Mouse (Mus musculus) layer of hippocampus, postnatal 25 days (tissue): Measurements from ENCODE around the gene Ntf3. TPM values are rescaled to one million over a fixed set of nuclear protein-coding genes. Genes with fewer than 3 reads are reported as not detected.

Experiments
- DNase-seq, 2 experiments: peaks; one replicate each; pipeline ENCODE4 v3.0.0; 2022; ENCODE audit warnings: mixed read lengths in 2 of 2, low spot score in 1 of 2; ENCODE audit errors: extremely low spot score in 1 of 2
- total RNA-seq, 2 experiments: library from RNA; stranded (reverse); gene quantifications; 2 replicates each; pipeline ENCODE4 v1.2.3; 2021

Ntf3 gene
- total RNA-seq, 2 experiments from 2014 or later: 13.2 to 14.0 TPM

- no peak for DNase-seq
Observed at GRCm38 (mm10) chr6:126107398-126107797, 59.3 kb downstream of the Ntf3 start.

DNA sequence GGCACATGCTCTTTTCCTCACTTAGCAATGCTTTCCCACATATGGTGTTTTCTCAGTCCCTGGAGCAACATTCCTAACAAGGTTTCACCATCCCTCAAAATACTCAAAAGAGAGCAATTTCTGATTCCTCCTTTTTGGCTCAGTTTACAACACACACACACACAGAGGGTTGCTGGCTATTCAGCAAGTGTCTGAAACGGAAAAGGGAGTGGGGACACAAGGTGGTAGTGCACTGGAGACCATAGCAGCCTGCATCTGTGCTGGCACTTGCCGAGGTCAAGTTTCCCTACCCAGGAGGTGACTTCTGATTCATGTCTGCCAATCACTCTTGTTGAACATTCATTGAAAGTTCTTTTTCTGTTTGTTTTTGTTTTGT is 59.9 kb downstream of the Ntf3 start:
- no peak for DNase-seq

GRCm38 (mm10) chr6:126106051-126106797 is 60.5 kb downstream of the Ntf3 start:
- peak in 1 of 2 experiments; percentile 47 for DNase-seq

- DNase-seq: no peak
Observed at GRCm38 (mm10) chr6:126105083-126105740, 61.5 kb downstream of the Ntf3 start.

DNA sequence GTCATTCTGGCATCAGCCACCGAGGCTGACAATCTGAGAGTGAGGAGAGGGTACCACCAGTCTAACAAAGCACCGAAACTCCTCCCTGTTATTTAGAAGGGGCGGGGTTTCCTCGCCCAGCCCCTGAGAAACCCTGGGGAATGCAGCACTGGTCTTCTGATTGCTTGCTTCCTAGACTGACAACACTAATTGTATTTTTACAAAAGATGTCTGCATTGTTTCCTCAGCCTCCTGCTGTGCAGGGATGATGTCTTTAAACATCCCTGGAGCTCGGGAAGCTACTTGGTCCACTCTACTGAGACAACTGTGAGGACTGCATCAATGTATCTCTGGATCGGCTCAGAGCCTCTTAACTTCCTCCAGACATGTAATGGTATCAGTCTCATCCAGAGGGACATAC is 64.1 kb downstream of the Ntf3 start:
- no peak for DNase-seq

DNA sequence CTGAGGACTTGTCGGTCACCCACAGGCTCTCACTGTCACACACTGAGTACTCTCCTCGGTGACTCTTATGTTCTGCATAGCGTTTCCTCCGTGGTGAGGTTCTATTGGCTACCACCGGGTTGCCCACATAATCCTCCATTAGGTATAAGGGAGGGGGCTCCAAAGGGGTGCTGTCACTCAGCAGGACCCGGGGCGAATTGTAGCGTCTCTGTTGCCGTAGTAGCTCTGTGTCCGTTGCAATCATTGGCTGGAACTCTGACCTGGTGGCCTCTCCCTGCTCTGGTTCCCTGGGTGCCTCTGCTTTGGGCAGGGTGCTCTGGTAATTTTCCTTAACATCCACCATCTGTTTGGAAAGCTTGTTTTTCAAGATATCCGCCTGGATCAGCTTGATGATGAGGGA is 64.7 kb downstream of the Ntf3 start:
- DNase-seq: no peak

DNA sequence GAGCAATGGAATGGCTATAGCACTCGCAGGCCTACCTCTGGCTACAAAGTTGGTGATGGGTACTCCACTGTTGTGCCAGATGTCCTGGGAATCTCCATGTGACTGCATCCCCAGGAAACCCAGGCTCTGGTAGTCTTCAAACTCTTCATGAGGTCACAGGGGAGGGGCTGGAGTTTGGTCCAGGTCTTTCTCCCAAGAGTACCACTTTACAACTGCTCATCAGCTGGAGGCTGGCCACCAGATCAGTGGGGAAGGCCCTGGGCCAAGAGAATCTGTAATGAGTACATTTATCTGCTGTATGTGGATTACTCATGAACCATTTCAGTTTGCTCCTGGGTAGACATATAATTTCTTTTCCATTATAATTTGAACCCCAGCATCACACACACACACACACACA is 66.1 kb downstream of the Ntf3 start:
- no peak for DNase-seq

DNA sequence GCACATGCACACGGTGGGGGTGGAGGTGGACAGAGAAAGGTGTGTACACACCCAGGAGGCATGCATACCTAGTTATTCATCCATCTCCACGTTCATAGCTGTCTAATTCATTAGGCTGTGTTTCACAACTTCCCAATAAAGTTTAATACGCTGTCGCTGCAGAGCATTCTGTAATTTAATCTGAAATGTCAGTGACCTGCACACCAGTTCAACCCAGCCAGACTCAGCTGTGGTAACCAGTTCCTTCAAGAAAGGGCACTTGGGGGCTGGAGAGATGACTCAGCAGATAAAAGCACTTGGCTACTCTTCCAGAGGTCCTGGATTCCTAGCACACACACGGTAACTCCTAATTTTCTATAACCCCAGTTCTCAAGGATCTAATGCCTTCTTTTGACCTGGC is 69.2 kb downstream of the Ntf3 start:
- DNase-seq: no peak

DNA sequence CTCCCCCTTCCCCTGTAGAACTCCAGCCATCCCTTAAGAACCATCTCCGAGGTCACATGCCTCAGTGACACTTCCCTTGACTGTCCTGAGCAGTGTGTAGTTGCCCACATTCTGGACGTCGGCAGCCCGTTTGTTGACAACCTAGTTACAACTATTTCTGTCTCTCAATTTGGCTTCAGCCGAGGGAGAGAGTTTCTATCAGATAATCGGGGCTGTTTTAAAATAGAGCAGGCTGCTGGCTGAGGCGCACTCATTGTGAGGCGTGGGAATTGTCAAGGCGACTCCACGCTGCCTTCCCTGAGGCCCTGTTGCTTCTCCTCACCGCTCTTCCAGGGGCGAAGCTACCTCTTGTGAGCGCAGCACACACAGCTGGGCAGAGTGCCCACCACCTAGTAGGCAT is 70.6 kb downstream of the Ntf3 start:
- peak in 1 of 2 experiments; percentile 20 for DNase-seq

- DNase-seq: no peak
Observed at GRCm38 (mm10) chr6:126095041-126095440, 71.7 kb downstream of the Ntf3 start.

DNA sequence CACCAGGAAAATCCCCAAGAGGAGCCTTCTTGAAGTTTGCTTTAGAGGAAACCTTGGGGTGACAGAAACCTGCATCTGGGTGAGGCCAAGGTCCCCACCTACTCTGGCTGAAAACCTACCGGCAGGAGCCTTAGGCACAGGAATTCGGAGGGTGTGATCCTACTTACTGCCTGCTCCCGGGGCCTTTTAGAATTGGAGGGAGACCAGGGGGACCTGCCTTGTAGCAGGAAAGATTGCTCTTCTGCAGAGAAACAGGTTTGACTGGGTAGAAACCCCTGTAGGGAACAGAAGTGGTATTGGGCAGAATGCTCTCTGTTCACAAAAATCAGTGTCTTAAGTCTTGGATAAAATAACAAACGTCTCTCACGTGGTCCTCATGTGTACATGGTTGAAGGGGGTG is 74.7 kb downstream of the Ntf3 start:
- no peak for DNase-seq

GRCm38 (mm10) chr6:126090063-126090462 is 76.6 kb downstream of the Ntf3 start:
- no peak for DNase-seq

- DNase-seq: no peak
Observed at GRCm38 (mm10) chr6:126088489-126089265, 78.0 kb downstream of the Ntf3 start.

DNA sequence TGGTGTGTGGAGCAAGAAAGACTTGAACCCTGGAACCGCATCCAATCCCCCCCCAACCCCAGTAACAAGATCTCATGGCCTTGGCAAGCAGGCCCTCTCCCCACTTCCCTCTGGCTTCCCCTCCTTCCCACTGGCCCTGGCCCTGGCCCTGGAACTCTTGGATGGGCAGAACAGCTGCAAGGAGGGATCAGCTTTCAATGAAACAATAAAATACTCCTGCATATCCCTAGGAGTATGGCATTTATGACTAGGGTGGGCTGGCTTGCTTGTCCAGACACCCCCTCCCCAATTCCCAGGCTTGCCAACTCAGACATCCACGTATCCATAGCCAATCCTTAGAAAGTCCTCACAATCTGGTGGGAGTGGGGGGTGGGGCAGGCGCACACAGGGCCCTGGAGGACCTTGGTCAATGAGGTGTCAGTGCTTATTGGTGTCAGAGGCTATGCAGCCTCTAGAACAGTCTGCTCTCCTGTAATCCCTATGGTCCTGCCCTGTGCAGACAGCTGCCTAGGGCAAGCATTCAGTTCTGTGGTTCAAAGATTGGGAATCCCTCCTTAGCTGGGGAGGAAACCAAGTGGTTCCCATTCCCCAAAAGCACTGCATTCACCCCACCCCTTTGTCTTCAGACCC is 80.3 kb downstream of the Ntf3 start:
- DNase-seq: no peak

- DNase-seq: no peak
Observed at GRCm38 (mm10) chr6:126080531-126080930, 86.2 kb downstream of the Ntf3 start.

DNA sequence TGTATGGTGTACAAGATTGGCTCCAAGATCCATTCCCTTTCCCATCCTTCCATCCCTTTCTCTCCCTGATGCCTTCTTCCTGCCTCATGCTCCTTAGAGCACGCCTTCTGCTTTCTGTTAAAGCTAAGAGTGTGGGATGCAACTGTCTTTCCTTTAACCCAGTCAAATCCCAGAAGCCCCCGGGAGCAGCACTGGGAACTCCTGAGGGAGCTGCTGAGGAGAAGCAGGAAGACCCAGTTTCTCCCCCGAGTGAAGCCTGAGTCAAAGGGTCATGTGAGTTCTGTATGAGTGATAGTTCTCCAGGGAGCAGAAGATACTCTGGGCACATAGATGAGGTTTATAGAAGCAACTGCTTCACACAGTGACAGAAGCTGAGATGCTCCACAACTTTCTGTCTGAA is 109.0 kb downstream of the Ntf3 start:
- no peak for DNase-seq

DNA sequence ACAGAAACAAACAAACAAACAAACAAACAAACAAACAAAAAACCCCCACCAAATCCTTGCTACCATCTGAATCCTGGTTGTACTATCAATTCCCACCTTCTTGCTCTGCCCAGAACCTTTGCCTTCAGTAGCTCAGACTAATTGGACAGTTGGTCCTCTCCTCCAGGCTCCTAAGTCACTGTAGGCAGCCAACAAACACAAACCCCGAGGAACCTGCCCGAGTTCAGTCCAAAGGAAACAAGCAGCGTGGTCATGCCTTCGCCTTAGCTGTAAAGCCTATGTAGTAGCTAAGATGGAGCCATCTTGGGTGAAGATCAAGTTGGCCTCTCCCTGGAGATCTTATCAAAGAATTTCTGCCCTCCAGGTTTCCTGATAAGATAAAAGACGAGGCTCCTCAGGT is 113.6 kb downstream of the Ntf3 start:
- no peak for DNase-seq
